Mouse (Mus musculus) forebrain, embryonic 12.5 days (tissue): ENCODE data around the gene Zscan5b. TPM values are rescaled to one million over a fixed set of nuclear protein-coding genes. Genes with fewer than 3 reads are reported as not detected.
A peak's percentile ranks its signal among the peaks of the same experiment; 100 is the strongest.
"Not testable (repeated sequence)": the region's sequence is repeated elsewhere in the genome, so short reads cannot be mapped to it uniquely, and the experiment has no call there.

Experiments
- ATAC-seq: fragments of 200-750 bp; cut with Nextera tagmentation; 2 replicates; pipeline ENCODE4 v1.8.0; 2017; ENCODE audit warnings: moderate TSS enrichment; ENCODE audit not compliant: low FRiP score
- H3K27ac ChIP-seq: fragments of 300-500 bp; sonication (generic); 2 replicates; pipeline ENCODE4 v1.5.1; 2016; ENCODE audit warnings: mild to moderate bottlenecking
- H3K27me3 ChIP-seq: fragments of 300-500 bp; sonication (generic); 2 replicates; pipeline ENCODE4 v1.6.1; 2016; ENCODE audit warnings: mild to moderate bottlenecking
- H3K36me3 ChIP-seq: fragments of 300-500 bp; sonication (generic); replicated peaks from 2 replicates; pipeline ENCODE4 v1.6.1; 2016; ENCODE audit warnings: mild to moderate bottlenecking
- H3K4me1 ChIP-seq: fragments of 300-500 bp; sonication (generic); 2 replicates; pipeline ENCODE4 v1.6.1; 2016
- H3K4me2 ChIP-seq: fragments of 300-500 bp; sonication (generic); 2 replicates; pipeline ENCODE4 v1.6.1; 2016; ENCODE audit warnings: mild to moderate bottlenecking, moderate library complexity
- H3K4me3 ChIP-seq: fragments of 300-500 bp; sonication (generic); replicated peaks from 2 replicates; pipeline ENCODE4 v1.5.1; 2016; ENCODE audit warnings: mild to moderate bottlenecking
- H3K9ac ChIP-seq: fragments of 300-500 bp; sonication (generic); 2 replicates; pipeline ENCODE4 v1.6.1; 2016; ENCODE audit warnings: mild to moderate bottlenecking
- H3K9me3 ChIP-seq: fragments of 300-500 bp; sonication (generic); 2 replicates; pipeline ENCODE4 v1.6.1; 2016
- WGBS: fragments of 180-500 bp; shearing (Covaris S2); methylation state at CpG from one replicate; pipeline ENCODE4 v1.1.7; 2016; 5-methylcytosine and 5-hydroxymethylcytosine counted together
- polyA plus RNA-seq: library from polyadenylated mRNA; unstranded; fragments of >200 nt; fragmentation: Nextera tagmentation; extraction: Ambion mirVana; gene quantifications from 2 replicates; pipeline ENCODE4 v1.2.1, GENCODE M21; 2016

The Zscan5b gene
- polyA plus RNA-seq, result not detected in 2 replicates

DNA sequence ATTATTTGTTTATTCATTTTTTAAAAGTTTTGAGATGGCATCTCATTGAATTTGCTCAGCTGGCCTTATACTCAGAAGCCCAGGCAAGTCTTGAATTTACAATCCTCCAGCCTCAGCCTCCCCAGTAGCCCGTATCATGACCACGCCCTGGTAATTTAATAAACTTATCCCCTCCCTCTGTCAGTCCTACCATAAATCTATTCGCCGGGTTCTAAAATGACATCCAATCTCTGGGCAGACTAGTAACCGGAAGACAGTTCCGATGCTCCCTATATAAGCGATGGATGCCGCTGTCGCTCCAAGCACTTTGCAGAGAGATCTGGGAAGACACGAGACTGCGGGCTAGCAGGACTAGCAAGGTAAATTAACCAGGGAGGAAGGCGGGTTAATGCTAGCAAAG lies at the start of gene Zscan5b:
Gene Zscan5b (plus strand): TSS at position 301 of the 400 bp plus-strand sequence.
- WGBS, result 92% methylated on average over 12 of the region's 12 CpGs

DNA sequence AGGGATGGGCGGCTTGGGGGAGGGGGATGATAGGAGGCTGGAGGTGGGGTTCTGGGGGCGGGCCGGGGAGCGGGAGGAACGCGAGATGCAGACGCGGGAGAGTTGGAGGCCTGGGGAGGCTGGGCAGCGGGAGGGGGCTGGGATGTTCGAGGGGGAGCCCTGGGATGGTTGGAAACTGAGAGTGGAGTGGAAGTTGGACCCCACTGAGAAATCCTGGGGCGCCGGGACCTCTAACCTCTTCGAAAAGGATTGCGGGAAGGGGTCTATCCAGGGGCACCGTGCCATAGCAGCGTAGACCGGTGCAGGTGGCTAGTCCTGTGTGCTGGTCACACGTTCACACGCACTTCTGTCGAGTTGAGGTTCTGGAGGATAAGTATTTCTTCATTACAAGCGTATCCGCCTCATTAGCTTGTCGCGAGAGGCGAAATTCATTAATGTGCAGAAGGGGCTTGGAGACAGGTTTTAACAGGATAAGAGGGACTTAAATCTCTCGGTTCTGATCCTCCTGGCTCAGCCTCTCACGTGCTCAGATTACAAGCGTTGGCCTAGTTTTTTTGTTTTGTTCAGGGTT lies 49.3 kb upstream of the Zscan5b start:
- H3K9ac ChIP-seq, result peak overlapping the region; percentile 78
- peaks cover 1% of the 10 kb centered on the region; the same call in 1 of the 2 replicates for H3K36me3 ChIP-seq
- peak overlapping the region; percentile 66 for H3K4me3 ChIP-seq
- WGBS, result under 1% methylated on average over 27 of the region's 28 CpGs
- H3K4me1 ChIP-seq, result peaks cover 17% of the 10 kb centered on the region; the same call in 1 of the 2 replicates
- H3K27ac ChIP-seq, result 0 out of 2 replicates have a peak overlapping the region, but pooled peaks have one; percentile 27
- H3K4me2 ChIP-seq, result peak overlapping the region; percentile 80
- no peaks in the 10 kb centered on the region for H3K27me3 ChIP-seq
- H3K9me3 ChIP-seq, result no peaks in the 10 kb centered on the region
- ATAC-seq, result peak; percentile 57

More for the DNA sequence above, at the start of gene Zscan5b:
- H3K9ac ChIP-seq, result no peak within 1 kb of the TSS
- no peak for ATAC-seq
- no peaks in the 10 kb centered on the region for H3K36me3 ChIP-seq
- H3K9me3 ChIP-seq, result 0 out of 2 replicates have a peak, but pooled peaks cover 17% of the 10 kb centered on the region
- H3K27ac ChIP-seq, result no peak within 1 kb of the TSS
- no peak within 1 kb of the TSS for H3K4me3 ChIP-seq
- no peaks in the 10 kb centered on the region for H3K27me3 ChIP-seq
- H3K4me1 ChIP-seq, result no peaks in the 10 kb centered on the region
- H3K4me2 ChIP-seq, result no peak within 1 kb of the TSS

DNA sequence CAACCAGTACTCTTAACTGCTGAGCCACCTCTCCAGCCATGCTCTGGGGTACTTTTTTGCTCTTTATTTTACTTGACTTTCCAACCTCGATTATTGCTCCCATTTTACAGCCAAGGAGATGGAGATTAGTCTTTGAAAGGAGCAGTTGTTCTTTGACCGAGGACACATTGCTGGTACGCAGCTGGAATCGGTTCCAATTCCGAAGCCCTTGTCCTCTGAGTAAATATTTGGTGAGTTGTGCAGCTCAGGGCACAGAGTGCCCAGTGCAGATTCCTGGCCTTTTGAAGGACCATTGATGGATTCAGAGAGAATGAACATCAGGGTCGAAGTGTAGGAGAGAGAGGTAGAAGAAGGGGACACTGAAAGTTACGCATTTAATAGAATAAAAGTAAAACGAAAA lies 48.2 kb upstream of the Zscan5b start:
- WGBS, result 93% methylated on average over 8 of the region's 8 CpGs
- peaks cover 12% of the 10 kb centered on the region; the same call in 1 of the 2 replicates for H3K36me3 ChIP-seq
- H3K4me3 ChIP-seq, result no peak overlapping the region
- H3K9me3 ChIP-seq, result no peaks in the 10 kb centered on the region
- H3K27me3 ChIP-seq, result no peaks in the 10 kb centered on the region
- no peak for ATAC-seq
- H3K27ac ChIP-seq, result no peak overlapping the region
- no peak overlapping the region for H3K9ac ChIP-seq
- H3K4me1 ChIP-seq, result peaks cover 17% of the 10 kb centered on the region; the same call in 1 of the 2 replicates
- H3K4me2 ChIP-seq, result peak overlapping the region; percentile 80

GRCm38 (mm10) chr7:6174365-6174987 lies 47.6 kb upstream of the Zscan5b start:
- peaks cover 17% of the 10 kb centered on the region; the same call in 1 of the 2 replicates for H3K4me1 ChIP-seq
- peaks cover 16% of the 10 kb centered on the region; the same call in 1 of the 2 replicates for H3K36me3 ChIP-seq
- not testable (repeated sequence) for H3K27me3 ChIP-seq, ATAC-seq, H3K9ac ChIP-seq, H3K27ac ChIP-seq, H3K9me3 ChIP-seq, H3K4me2 ChIP-seq, H3K4me3 ChIP-seq
- 93% methylated on average over 9 of the region's 9 CpGs for WGBS

DNA sequence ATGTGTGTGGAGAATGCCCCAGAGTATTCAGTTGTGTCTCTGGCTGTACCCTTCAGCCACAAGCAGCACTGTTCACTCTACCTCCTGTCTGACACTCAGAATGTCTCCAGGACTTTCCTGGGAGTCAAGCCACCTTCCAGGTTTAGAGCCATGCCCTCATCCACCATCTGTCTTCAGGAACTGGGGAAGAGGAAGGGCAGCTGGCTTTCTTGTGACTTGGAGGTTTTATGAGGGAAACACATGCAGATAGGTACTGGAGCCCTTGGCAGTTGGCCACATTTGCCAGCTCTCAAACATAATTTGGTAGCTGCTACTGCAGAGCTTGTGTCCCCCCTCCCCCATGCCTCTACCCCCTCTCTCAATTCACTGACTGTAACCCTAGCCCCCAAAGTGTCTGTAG lies 43.1 kb upstream of the Zscan5b start:
- no peaks in the 10 kb centered on the region for H3K9me3 ChIP-seq
- H3K27me3 ChIP-seq, result no peaks in the 10 kb centered on the region
- no peaks in the 10 kb centered on the region for H3K4me1 ChIP-seq
- H3K9ac ChIP-seq, result no peak overlapping the region
- H3K4me2 ChIP-seq, result no peak overlapping the region
- peaks cover 33% of the 10 kb centered on the region for H3K36me3 ChIP-seq
- no peak overlapping the region for H3K27ac ChIP-seq
- ATAC-seq, result no peak
- H3K4me3 ChIP-seq, result no peak overlapping the region

DNA sequence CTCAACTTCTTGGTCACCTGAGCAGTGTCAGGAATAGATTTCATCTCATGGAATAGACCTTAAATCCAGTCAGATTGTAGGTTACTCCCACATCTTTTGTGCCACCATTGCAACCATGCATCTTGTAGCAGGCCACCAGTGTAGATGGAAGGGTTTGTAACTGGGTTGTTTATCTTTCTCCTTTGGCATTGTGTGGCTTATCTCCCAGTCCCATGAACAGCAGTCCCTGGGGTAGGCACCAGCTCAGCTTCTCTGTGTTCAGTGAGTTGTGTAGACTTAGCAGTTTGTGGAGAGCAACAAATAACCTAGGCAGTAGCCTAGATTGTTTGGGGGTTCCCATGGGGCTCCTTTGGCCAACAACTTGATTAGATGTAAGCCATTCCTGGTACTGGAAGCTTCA lies 39.2 kb upstream of the Zscan5b start:
- Histone ChIP-seq H3K36me3 (peaks cover 68% of the 10 kb centered on the region), H3K9ac (no peak overlapping the region), H3K4me3 (no peak overlapping the region), H3K27me3 (no peaks in the 10 kb centered on the region), H3K27ac (no peak overlapping the region), H3K9me3 (no peaks in the 10 kb centered on the region), H3K4me2 (no peak overlapping the region), H3K4me1 (no peaks in the 10 kb centered on the region)
- no peak for ATAC-seq

DNA sequence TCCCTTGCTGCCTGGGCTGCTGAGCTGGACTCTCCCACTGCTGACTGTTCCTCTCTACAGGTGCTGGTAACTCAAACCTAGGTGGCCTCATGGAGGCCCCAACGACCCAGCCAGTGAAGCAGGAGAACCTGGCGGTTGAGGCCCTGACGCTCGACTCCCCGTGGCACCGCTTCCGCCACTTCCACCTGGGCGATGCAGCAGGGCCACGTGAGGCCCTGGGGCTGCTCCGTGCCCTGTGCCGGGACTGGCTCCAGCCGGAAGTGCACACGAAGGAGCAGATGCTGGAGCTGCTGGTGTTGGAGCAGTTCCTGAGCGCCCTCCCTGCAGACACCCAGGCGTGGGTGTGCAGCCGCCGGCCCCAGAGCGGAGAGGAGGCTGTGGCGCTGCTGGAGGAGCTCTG lies 38.3 kb upstream of the Zscan5b start:
- ATAC-seq, result no peak

DNA sequence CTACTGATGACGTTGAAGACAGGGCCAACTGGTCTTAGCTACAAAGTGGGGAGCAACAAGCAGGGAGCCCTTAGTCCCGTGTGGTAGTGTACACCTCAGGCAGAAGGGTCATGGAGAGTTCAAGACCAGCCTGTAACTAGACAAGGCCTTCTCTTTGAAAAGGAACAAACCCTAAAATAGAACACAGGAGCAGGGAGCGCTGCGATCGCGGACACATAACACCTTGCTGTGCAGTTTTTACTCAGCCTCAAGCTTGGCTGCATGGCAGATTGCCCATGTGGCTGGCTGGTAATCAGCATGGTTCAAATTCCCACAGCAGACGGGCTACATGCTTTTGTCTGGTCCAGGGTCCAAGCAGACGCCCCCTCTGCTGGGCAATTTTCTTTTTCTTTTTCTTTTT lies 37.6 kb upstream of the Zscan5b start:
- Histone ChIP-seq H3K27ac (no peak overlapping the region), H3K4me1 (peaks cover 4% of the 10 kb centered on the region; the same call in 1 of the 2 replicates), H3K9me3 (no peaks in the 10 kb centered on the region), H3K4me3 (no peak overlapping the region), H3K4me2 (no peak overlapping the region), H3K27me3 (peaks cover 6% of the 10 kb centered on the region; the same call in 1 of the 2 replicates), H3K9ac (no peak overlapping the region), H3K36me3 (peaks cover 71% of the 10 kb centered on the region)
- ATAC-seq, result no peak
- WGBS, result 91% methylated on average over 8 of the region's 8 CpGs

More for the DNA sequence above, 38.3 kb upstream of the Zscan5b start:
- Histone ChIP-seq H3K4me3 (no peak overlapping the region), H3K27ac (no peak overlapping the region), H3K4me1 (no peaks in the 10 kb centered on the region), H3K9ac (no peak overlapping the region), H3K27me3 (no peaks in the 10 kb centered on the region), H3K36me3 (peaks cover 69% of the 10 kb centered on the region), H3K9me3 (no peaks in the 10 kb centered on the region), H3K4me2 (no peak overlapping the region)
- WGBS, result 98% methylated on average over 19 of the region's 19 CpGs

GRCm38 (mm10) chr7:6185391-6185790 lies 36.7 kb upstream of the Zscan5b start:
- 90% methylated on average over 1 of the region's 1 CpGs for WGBS
- H3K36me3 ChIP-seq, result peaks cover 80% of the 10 kb centered on the region
- ATAC-seq, result no peak
- H3K4me2 ChIP-seq, result no peak overlapping the region
- H3K9ac ChIP-seq, result no peak overlapping the region
- H3K27me3 ChIP-seq, result peaks cover 6% of the 10 kb centered on the region; the same call in 1 of the 2 replicates
- no peak overlapping the region for H3K27ac ChIP-seq
- no peaks in the 10 kb centered on the region for H3K9me3 ChIP-seq
- no peak overlapping the region for H3K4me3 ChIP-seq
- peaks cover 4% of the 10 kb centered on the region; the same call in 1 of the 2 replicates for H3K4me1 ChIP-seq

- Histone ChIP-seq H3K9me3 (no peaks in the 10 kb centered on the region), H3K9ac (no peak overlapping the region), H3K27me3 (peaks cover 6% of the 10 kb centered on the region; the same call in 1 of the 2 replicates), H3K4me2 (no peak overlapping the region), H3K36me3 (peaks cover 78% of the 10 kb centered on the region), H3K27ac (no peak overlapping the region), H3K4me3 (no peak overlapping the region), H3K4me1 (peaks cover 4% of the 10 kb centered on the region; the same call in 1 of the 2 replicates)
- 94% methylated on average over 2 of the region's 2 CpGs for WGBS
- no peak for ATAC-seq
These were observed 35.9 kb upstream of the Zscan5b start for GRCm38 (mm10) chr7:6186176-6186575.

- no peak overlapping the region for H3K9ac ChIP-seq
- no peak overlapping the region for H3K27ac ChIP-seq
- ATAC-seq, result no peak
- peaks cover 4% of the 10 kb centered on the region; the same call in 1 of the 2 replicates for H3K4me1 ChIP-seq
- H3K27me3 ChIP-seq, result peaks cover 6% of the 10 kb centered on the region; the same call in 1 of the 2 replicates
- H3K9me3 ChIP-seq, result no peaks in the 10 kb centered on the region
- H3K4me2 ChIP-seq, result no peak overlapping the region
- 90% methylated on average over 2 of the region's 2 CpGs for WGBS
- peaks cover 77% of the 10 kb centered on the region for H3K36me3 ChIP-seq
- H3K4me3 ChIP-seq, result no peak overlapping the region
These were observed 35.3 kb upstream of the Zscan5b start for GRCm38 (mm10) chr7:6186756-6187155.

DNA sequence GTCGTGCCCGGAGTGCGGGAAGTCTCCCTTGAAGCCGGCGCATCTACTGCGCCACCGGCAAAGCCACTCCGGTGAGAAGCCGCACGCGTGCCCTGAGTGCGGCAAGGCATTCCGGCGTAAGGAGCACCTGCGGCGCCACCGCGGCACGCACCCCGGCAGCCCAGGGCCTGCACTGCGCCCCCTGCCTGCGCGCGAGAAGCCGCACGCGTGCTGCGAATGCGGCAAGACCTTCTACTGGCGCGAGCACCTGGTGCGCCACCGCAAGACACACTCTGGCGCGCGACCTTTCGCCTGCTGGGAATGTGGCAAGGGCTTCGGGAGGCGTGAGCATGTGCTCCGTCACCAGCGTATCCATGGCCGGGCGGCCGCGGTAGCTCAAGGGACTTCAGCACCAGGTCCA lies 32.5 kb upstream of the Zscan5b start:
- Histone ChIP-seq H3K9me3 (no peaks in the 10 kb centered on the region), H3K27me3 (peaks cover 6% of the 10 kb centered on the region; the same call in 1 of the 2 replicates), H3K4me2 (no peak overlapping the region), H3K36me3 (peaks cover 59% of the 10 kb centered on the region), H3K9ac (no peak overlapping the region), H3K4me3 (no peak overlapping the region), H3K27ac (no peak overlapping the region), H3K4me1 (peaks cover 4% of the 10 kb centered on the region; the same call in 1 of the 2 replicates)
- no peak for ATAC-seq
- 29% methylated on average over 45 of the region's 45 CpGs for WGBS
